Mouse (Mus musculus) forebrain, embryonic 16.5 days (tissue): ENCODE data around the gene Asb7. TPM values are rescaled to one million over a fixed set of nuclear protein-coding genes. Genes with fewer than 3 reads are reported as not detected.

Experiments used
- ATAC-seq: fragments of 200-750 bp; cut with Nextera tagmentation; 2 replicates; pipeline ENCODE4 v1.8.0; 2017; ENCODE audit warnings: mild to moderate bottlenecking, moderate library complexity
- H3K27ac ChIP-seq: fragments of 300-500 bp; sonication (generic); 2 replicates; pipeline ENCODE4 v1.5.1; 2014; ENCODE audit warnings: low read length, control low read depth
- H3K27me3 ChIP-seq: fragments of 300-500 bp; sonication (generic); replicated peaks from 2 replicates; pipeline ENCODE4 v1.6.1; 2014; ENCODE audit warnings: low read length; ENCODE audit not compliant: control insufficient read depth, insufficient read depth
- H3K36me3 ChIP-seq: fragments of 300-500 bp; sonication (generic); 2 replicates; pipeline ENCODE4 v1.6.1; 2014; ENCODE audit not compliant: control insufficient read depth, insufficient read depth
- H3K4me1 ChIP-seq: fragments of 300-500 bp; sonication (generic); replicated peaks from 2 replicates; pipeline ENCODE4 v1.6.1; 2014; ENCODE audit warnings: low read length; ENCODE audit not compliant: control insufficient read depth, insufficient read depth
- H3K4me2 ChIP-seq: fragments of 300-500 bp; sonication (generic); 2 replicates; pipeline ENCODE4 v1.6.1; 2014; ENCODE audit warnings: mild to moderate bottlenecking, low read length, control low read depth
- H3K4me3 ChIP-seq: fragments of 300-500 bp; sonication (generic); replicated peaks from 2 replicates; pipeline ENCODE4 v1.5.1; 2014; ENCODE audit warnings: mild to moderate bottlenecking, low read length, control low read depth
- H3K9ac ChIP-seq: fragments of 300-500 bp; sonication (generic); replicated peaks from 2 replicates; pipeline ENCODE4 v1.6.1; 2014; ENCODE audit warnings: low read depth, low read length, control low read depth
- H3K9me3 ChIP-seq: fragments of 300-500 bp; sonication (generic); 2 replicates; pipeline ENCODE4 v1.6.1; 2016; ENCODE audit warnings: low read length; ENCODE audit not compliant: control insufficient read depth
- WGBS: fragments of 180-500 bp; shearing (Covaris S2); extraction: QIAGEN DNeasy Blood & Tissue Kit; methylation state at CpG from one replicate; pipeline ENCODE4 v1.1.7; 2014; 5-methylcytosine and 5-hydroxymethylcytosine counted together
- polyA plus RNA-seq: library from polyadenylated mRNA; unstranded; fragments of >200 nt; fragmentation: Nextera tagmentation; extraction: Ambion mirVana; gene quantifications from 2 replicates; pipeline ENCODE4 v1.2.1, GENCODE M21; 2015

Asb7 gene
- polyA plus RNA-seq, 1 experiment from 2014 or later: 19.5 TPM

DNA sequence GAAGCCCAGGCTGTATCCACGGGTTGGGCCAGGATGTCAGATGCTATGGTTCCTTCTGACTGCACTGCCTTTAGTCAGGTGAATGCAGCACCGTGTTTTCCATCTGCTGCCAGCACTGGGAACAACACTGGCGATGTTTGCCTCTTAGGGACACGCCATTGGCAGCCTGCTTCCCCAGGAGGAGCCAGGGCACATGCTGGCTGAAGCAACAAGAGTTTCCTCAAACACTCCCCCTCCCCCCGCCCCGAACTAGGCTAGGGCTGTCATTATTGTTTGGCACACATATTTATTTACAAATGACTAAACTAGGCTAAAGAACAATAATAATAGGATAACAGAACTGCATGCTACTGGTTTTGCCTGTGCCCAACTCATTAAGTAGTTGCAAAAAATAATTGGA lies 56.0 kb downstream of the Asb7 start:
- Histone ChIP-seq H3K9ac (no peak overlapping the region), H3K4me2 (no peak overlapping the region), H3K27ac (no peak overlapping the region), H3K9me3 (no peaks in the 10 kb centered on the region), H3K27me3 (no peaks in the 10 kb centered on the region), H3K4me1 (no peaks in the 10 kb centered on the region), H3K36me3 (no peaks in the 10 kb centered on the region), H3K4me3 (no peak overlapping the region)
- 62% methylated on average over 6 of the region's 6 CpGs for WGBS
- no peak for ATAC-seq

GRCm38 (mm10) chr7:66630154-66630800 lies 59.1 kb downstream of the Asb7 start:
- H3K9me3 ChIP-seq: no peaks in the 10 kb centered on the region
- H3K4me3 ChIP-seq: no peak overlapping the region
- H3K4me1 ChIP-seq: no peaks in the 10 kb centered on the region
- H3K27ac ChIP-seq: no peak overlapping the region
- H3K27me3 ChIP-seq: no peaks in the 10 kb centered on the region
- H3K4me2 ChIP-seq: no peak overlapping the region
- no peak overlapping the region for H3K9ac ChIP-seq
- ATAC-seq: no peak
- WGBS: 9% methylated on average over 15 of the region's 15 CpGs
- no peaks in the 10 kb centered on the region for H3K36me3 ChIP-seq

DNA sequence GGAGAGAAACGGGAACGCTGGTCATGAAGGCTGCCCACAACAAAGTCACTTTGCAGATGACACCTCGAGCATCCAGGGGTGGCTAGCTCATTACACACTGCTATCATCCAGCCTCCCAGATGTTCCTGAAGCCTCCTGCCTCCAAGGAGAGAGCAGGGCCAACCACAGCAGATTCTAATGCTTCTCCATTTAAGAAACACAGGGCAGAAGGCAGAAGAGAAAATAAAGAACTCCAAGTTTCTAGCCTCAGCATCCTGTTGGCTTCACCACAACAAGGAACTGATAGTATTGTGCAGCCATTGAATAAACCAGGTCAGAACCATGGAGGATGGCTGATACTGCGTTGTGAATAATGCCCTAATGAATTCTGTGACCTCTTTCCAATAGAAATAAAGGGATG lies 60.0 kb downstream of the Asb7 start:
- Histone ChIP-seq H3K27ac (no peak overlapping the region), H3K4me2 (no peak overlapping the region), H3K27me3 (no peaks in the 10 kb centered on the region), H3K4me3 (no peak overlapping the region), H3K9me3 (no peaks in the 10 kb centered on the region), H3K36me3 (no peaks in the 10 kb centered on the region), H3K4me1 (no peaks in the 10 kb centered on the region), H3K9ac (no peak overlapping the region)
- ATAC-seq: no peak
- WGBS: 34% methylated on average over 4 of the region's 4 CpGs

- ATAC-seq: no peak
- Histone ChIP-seq H3K4me3 (no peak overlapping the region), H3K27ac (no peak overlapping the region), H3K4me1 (no peaks in the 10 kb centered on the region), H3K4me2 (no peak overlapping the region), H3K9ac (no peak overlapping the region), H3K36me3 (no peaks in the 10 kb centered on the region), H3K27me3 (no peaks in the 10 kb centered on the region), H3K9me3 (no peaks in the 10 kb centered on the region)
- 73% methylated on average over 3 of the region's 3 CpGs for WGBS
Measured at GRCm38 (mm10) chr7:66623436-66623835, 66.0 kb downstream of the Asb7 start.

DNA sequence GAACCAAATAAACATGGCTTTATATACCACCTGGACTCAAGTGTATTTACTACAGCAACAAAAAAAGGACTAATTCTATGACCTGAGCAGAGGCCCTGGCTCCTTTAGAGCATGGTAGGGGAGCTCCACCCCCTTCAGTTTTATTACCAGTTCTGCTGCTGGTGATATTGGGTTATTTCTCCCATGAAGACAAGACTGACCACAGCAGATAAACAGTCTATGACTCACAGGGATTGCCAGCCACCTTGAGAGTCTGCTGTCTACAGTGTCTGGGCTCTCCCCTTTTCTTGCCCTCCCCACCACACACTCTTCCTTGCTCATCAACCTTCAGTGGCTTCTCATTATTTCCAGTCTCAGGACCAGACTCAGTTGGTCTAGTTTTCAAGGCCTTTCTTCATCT lies 87.5 kb downstream of the Asb7 start:
- H3K4me2 ChIP-seq: no peak overlapping the region
- H3K27ac ChIP-seq: no peak overlapping the region
- no peaks in the 10 kb centered on the region for H3K4me1 ChIP-seq
- no peak overlapping the region for H3K4me3 ChIP-seq
- ATAC-seq: no peak
- H3K36me3 ChIP-seq: no peaks in the 10 kb centered on the region
- no peak overlapping the region for H3K9ac ChIP-seq
- no peaks in the 10 kb centered on the region for H3K27me3 ChIP-seq
- no peaks in the 10 kb centered on the region for H3K9me3 ChIP-seq

DNA sequence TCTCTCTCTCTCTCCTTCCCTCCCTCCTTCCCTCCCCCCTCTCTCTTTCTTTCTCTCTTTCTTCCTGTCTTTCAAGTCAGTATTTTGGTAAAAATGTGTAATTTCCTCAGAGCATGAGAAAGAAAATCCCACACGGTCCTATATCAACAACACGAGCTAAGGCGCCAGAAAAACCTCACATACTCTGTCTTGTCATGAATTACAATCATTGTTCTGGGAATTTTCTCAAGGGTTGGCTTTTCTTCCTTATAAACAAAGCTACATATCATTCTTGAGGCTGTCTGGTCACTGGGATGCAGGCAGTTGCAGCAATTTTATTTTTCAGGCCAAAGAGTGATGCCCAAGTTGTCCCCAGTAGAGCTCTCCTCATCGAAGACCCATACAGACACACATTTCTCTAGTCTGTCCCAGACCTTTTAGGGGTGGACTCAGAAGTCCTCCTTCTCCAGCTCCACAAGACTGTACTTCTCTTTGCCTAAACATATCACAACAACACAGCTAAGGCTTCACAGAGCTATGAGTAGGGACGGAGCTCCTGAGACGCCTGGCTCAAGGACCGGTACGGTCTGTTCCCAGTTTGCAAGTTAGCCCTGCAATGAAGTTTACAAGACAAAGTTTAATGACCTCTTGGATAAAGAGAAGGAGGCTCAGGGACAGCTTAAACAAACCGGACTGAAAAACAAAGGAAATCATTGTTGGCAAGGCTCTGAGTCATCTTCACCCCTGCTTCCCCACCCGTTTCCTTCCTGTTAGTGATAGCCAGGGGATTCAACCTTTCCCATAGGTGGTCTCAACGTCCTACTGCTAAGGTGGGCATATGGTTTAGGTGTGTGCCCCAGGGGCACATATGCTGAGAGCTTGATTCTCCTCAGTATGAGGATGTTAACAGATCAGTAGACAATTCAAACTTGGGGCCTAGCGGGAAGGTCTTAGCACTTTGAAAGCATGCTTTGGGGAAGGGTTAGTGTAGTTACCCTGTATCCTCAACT lies 88.5 kb downstream of the Asb7 start:
- WGBS: 85% methylated on average over 12 of the region's 12 CpGs
- Histone ChIP-seq H3K27me3 (no peaks in the 10 kb centered on the region), H3K4me3 (no peak overlapping the region), H3K27ac (no peak overlapping the region), H3K4me1 (no peaks in the 10 kb centered on the region), H3K9me3 (no peaks in the 10 kb centered on the region), H3K36me3 (no peaks in the 10 kb centered on the region), H3K9ac (no peak overlapping the region), H3K4me2 (no peak overlapping the region)
- ATAC-seq: no peak

DNA sequence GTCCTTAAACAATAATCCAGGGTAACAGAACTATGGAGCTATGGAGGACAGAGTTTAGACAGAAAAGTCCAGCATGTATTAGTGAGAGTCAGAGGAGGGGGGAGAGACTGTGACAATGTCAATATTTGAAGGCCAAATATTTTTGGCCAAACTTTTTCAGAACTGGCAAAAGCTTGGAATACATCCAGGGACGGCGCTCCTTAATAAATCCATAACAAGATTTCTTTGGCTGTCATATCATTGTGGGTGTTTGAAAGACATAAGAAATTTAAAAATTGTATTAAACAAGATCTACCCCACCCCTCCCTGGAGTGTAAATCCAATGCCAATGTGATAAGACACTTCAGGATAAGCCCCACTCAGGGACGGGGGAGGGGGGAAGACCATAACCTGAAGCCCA lies 89.3 kb downstream of the Asb7 start:
- Histone ChIP-seq H3K9ac (no peak overlapping the region), H3K4me1 (no peaks in the 10 kb centered on the region), H3K27ac (no peak overlapping the region), H3K4me2 (no peak overlapping the region), H3K9me3 (no peaks in the 10 kb centered on the region), H3K36me3 (no peaks in the 10 kb centered on the region), H3K4me3 (no peak overlapping the region), H3K27me3 (no peaks in the 10 kb centered on the region)
- ATAC-seq: no peak
- WGBS: 88% methylated on average over 3 of the region's 3 CpGs

- Histone ChIP-seq H3K4me1 (no peaks in the 10 kb centered on the region), H3K9me3 (no peaks in the 10 kb centered on the region), H3K36me3 (no peaks in the 10 kb centered on the region), H3K27me3 (no peaks in the 10 kb centered on the region), H3K4me2 (no peak overlapping the region), H3K9ac (no peak overlapping the region), H3K4me3 (no peak overlapping the region), H3K27ac (no peak overlapping the region)
- no peak for ATAC-seq
- 97% methylated on average over 3 of the region's 3 CpGs for WGBS
Measured at GRCm38 (mm10) chr7:66597900-66598299, 91.5 kb downstream of the Asb7 start.
